Mouse (Mus musculus): ENCODE measurements around the gene Git1.

- TF ChIP-seq CTCF (IDR thresholded peaks at IDR 0.05) (no peak), EP300 (IDR thresholded peaks at IDR 0.05) (peak; percentile 51; the same call in 1 of the 2 replicates)
These were observed 25.7 kb downstream of the Git1 start, which contains the start of gene Gm10392 for GRCm38 (mm10) chr11:77519043-77519442.

Measured in lung, postnatal 0 days (tissue).